Mouse (Mus musculus): ENCODE results near the gene Rhox4g. TPM values are rescaled to one million over a fixed set of nuclear protein-coding genes. Genes with fewer than 3 reads are reported as not detected.

Rhox4g gene
- not detected for polyA plus RNA-seq (2015; fragmentation: Illumina TruSeq; extraction: RNeasy Lipid Tissue Mini Kit (QIAGEN cat#74804); ENCODE audit: insufficient read depth, low read depth, low replicate concordance)

GRCm38 (mm10) chrX:37651227-37651626 is at the start of gene Rhox4g:
Rhox4g (minus strand) TSS chrX:37651327.

GRCm38 (mm10) chrX:37673177-37673576 is 22.1 kb upstream of the Rhox4g start, which contains the start of gene Rhox2h:
Rhox2h (minus strand) TSS chrX:37673277.

GRCm38 (mm10) chrX:37668664-37669063 is 17.5 kb upstream of the Rhox4g start, which contains the start of gene Rhox3h:
Rhox3h (minus strand) TSS chrX:37668764.

GRCm38 (mm10) chrX:37643370-37643769 is 7.8 kb downstream of the Rhox4g start, which contains the start of gene Rhox2g:
Rhox2g (minus strand) TSS chrX:37643470.

GRCm38 (mm10) chrX:37628512-37628911 is 22.6 kb downstream of the Rhox4g start, which contains the start of gene Rhox3g:
Rhox3g (minus strand) TSS chrX:37628612.

GRCm38 (mm10) chrX:37607604-37608003 is 43.5 kb downstream of the Rhox4g start, which contains the start of gene Rhox4f:
Rhox4f (minus strand) TSS chrX:37607704.

Other genes starting within 250 kb of the Rhox4g start
- not detected for gene Rhox2b, start 239.3 kb downstream of the Rhox4g start, polyA plus RNA-seq (2015; fragmentation: Illumina TruSeq; extraction: RNeasy Lipid Tissue Mini Kit (QIAGEN cat#74804); ENCODE audit: insufficient read depth, low read depth, low replicate concordance)
- not detected for gene Rhox4b, start 218.8 kb downstream of the Rhox4g start, polyA plus RNA-seq (2015; fragmentation: Illumina TruSeq; extraction: RNeasy Lipid Tissue Mini Kit (QIAGEN cat#74804); ENCODE audit: insufficient read depth, low read depth, low replicate concordance)
- not detected for gene Rhox2c, start 197.6 kb downstream of the Rhox4g start, polyA plus RNA-seq (2015; fragmentation: Illumina TruSeq; extraction: RNeasy Lipid Tissue Mini Kit (QIAGEN cat#74804); ENCODE audit: insufficient read depth, low read depth, low replicate concordance)
- gene Rhox3c, start 192.7 kb downstream of the Rhox4g start, polyA plus RNA-seq (2015; fragmentation: Illumina TruSeq; extraction: RNeasy Lipid Tissue Mini Kit (QIAGEN cat#74804); ENCODE audit: insufficient read depth, low read depth, low replicate concordance) = not detected
- not detected for gene Rhox4c, start 171.0 kb downstream of the Rhox4g start, polyA plus RNA-seq (2015; fragmentation: Illumina TruSeq; extraction: RNeasy Lipid Tissue Mini Kit (QIAGEN cat#74804); ENCODE audit: insufficient read depth, low read depth, low replicate concordance)
- not detected for gene Rhox2d, start 157.9 kb downstream of the Rhox4g start, polyA plus RNA-seq (2015; fragmentation: Illumina TruSeq; extraction: RNeasy Lipid Tissue Mini Kit (QIAGEN cat#74804); ENCODE audit: insufficient read depth, low read depth, low replicate concordance)
- not detected for gene Rhox4d, start 137.0 kb downstream of the Rhox4g start, polyA plus RNA-seq (2015; fragmentation: Illumina TruSeq; extraction: RNeasy Lipid Tissue Mini Kit (QIAGEN cat#74804); ENCODE audit: insufficient read depth, low read depth, low replicate concordance)
- gene Rhox2e, start 120.9 kb downstream of the Rhox4g start, polyA plus RNA-seq (2015; fragmentation: Illumina TruSeq; extraction: RNeasy Lipid Tissue Mini Kit (QIAGEN cat#74804); ENCODE audit: insufficient read depth, low read depth, low replicate concordance) = not detected
- gene Rhox3e, start 109.3 kb downstream of the Rhox4g start, polyA plus RNA-seq (2015; fragmentation: Illumina TruSeq; extraction: RNeasy Lipid Tissue Mini Kit (QIAGEN cat#74804); ENCODE audit: insufficient read depth, low read depth, low replicate concordance) = not detected
- not detected for gene Rhox4e, start 93.9 kb downstream of the Rhox4g start, polyA plus RNA-seq (2015; fragmentation: Illumina TruSeq; extraction: RNeasy Lipid Tissue Mini Kit (QIAGEN cat#74804); ENCODE audit: insufficient read depth, low read depth, low replicate concordance)
- gene Rhox2f, start 79.9 kb downstream of the Rhox4g start, polyA plus RNA-seq (2015; fragmentation: Illumina TruSeq; extraction: RNeasy Lipid Tissue Mini Kit (QIAGEN cat#74804); ENCODE audit: insufficient read depth, low read depth, low replicate concordance) = not detected
- not detected for gene Rhox3f, start 70.3 kb downstream of the Rhox4g start, polyA plus RNA-seq (2015; fragmentation: Illumina TruSeq; extraction: RNeasy Lipid Tissue Mini Kit (QIAGEN cat#74804); ENCODE audit: insufficient read depth, low read depth, low replicate concordance)
- gene Rhox4f, start 43.6 kb downstream of the Rhox4g start, polyA plus RNA-seq (2015; fragmentation: Illumina TruSeq; extraction: RNeasy Lipid Tissue Mini Kit (QIAGEN cat#74804); ENCODE audit: insufficient read depth, low read depth, low replicate concordance) = not detected
- gene Rhox3g, start 22.7 kb downstream of the Rhox4g start, polyA plus RNA-seq (2015; fragmentation: Illumina TruSeq; extraction: RNeasy Lipid Tissue Mini Kit (QIAGEN cat#74804); ENCODE audit: insufficient read depth, low read depth, low replicate concordance) = not detected
- gene Rhox2g, start 7.9 kb downstream of the Rhox4g start, polyA plus RNA-seq (2015; fragmentation: Illumina TruSeq; extraction: RNeasy Lipid Tissue Mini Kit (QIAGEN cat#74804); ENCODE audit: insufficient read depth, low read depth, low replicate concordance) = not detected
- not detected for gene Rhox3h, start 17.4 kb upstream of the Rhox4g start, polyA plus RNA-seq (2015; fragmentation: Illumina TruSeq; extraction: RNeasy Lipid Tissue Mini Kit (QIAGEN cat#74804); ENCODE audit: insufficient read depth, low read depth, low replicate concordance)
- not detected for gene Rhox2h, start 21.9 kb upstream of the Rhox4g start, polyA plus RNA-seq (2015; fragmentation: Illumina TruSeq; extraction: RNeasy Lipid Tissue Mini Kit (QIAGEN cat#74804); ENCODE audit: insufficient read depth, low read depth, low replicate concordance)
- not detected for gene Rhox5, start 153.5 kb upstream of the Rhox4g start, polyA plus RNA-seq (2015; fragmentation: Illumina TruSeq; extraction: RNeasy Lipid Tissue Mini Kit (QIAGEN cat#74804); ENCODE audit: insufficient read depth, low read depth, low replicate concordance)
- gene Rhox6, start 175.6 kb upstream of the Rhox4g start, polyA plus RNA-seq (2015; fragmentation: Illumina TruSeq; extraction: RNeasy Lipid Tissue Mini Kit (QIAGEN cat#74804); ENCODE audit: insufficient read depth, low read depth, low replicate concordance) = not detected
- gene Rhox7a, start 180.4 kb upstream of the Rhox4g start, polyA plus RNA-seq (2015; fragmentation: Illumina TruSeq; extraction: RNeasy Lipid Tissue Mini Kit (QIAGEN cat#74804); ENCODE audit: insufficient read depth, low read depth, low replicate concordance) = not detected
- gene Rhox8, start 227.6 kb upstream of the Rhox4g start, polyA plus RNA-seq (2015; fragmentation: Illumina TruSeq; extraction: RNeasy Lipid Tissue Mini Kit (QIAGEN cat#74804); ENCODE audit: insufficient read depth, low read depth, low replicate concordance) = not detected
- gene Rhox7b, start 245.9 kb upstream of the Rhox4g start, polyA plus RNA-seq (2015; fragmentation: Illumina TruSeq; extraction: RNeasy Lipid Tissue Mini Kit (QIAGEN cat#74804); ENCODE audit: insufficient read depth, low read depth, low replicate concordance) = not detected